Mouse (Mus musculus): ENCODE results near the gene Ttc27. TPM values are rescaled to one million over a fixed set of nuclear protein-coding genes. Genes with fewer than 3 reads are reported as not detected.

Ttc27 gene
- 7.0 and 8.7 TPM in 2 replicates for polyA plus RNA-seq (2015; fragmentation: Nextera tagmentation; extraction: Ambion mirVana)

GRCm38 (mm10) chr17:74717618-74718151, at the start of gene Ttc27:
Gene Ttc27 (plus strand): TSS chr17:74717732.
- no peaks in the 10 kb centered on the region for H3K9me3 ChIP-seq (ENCODE audit: control insufficient read depth)
- peak within 1 kb of the TSS; percentile 73 for H3K4me3 ChIP-seq (ENCODE audit: low read depth, low read length)
- peak within 1 kb of the TSS; percentile 75 for H3K27ac ChIP-seq (ENCODE audit: low read depth, low read length)
- H3K27me3 ChIP-seq (replicated peaks; ENCODE audit: control insufficient read depth, insufficient read depth, low read length) = no peaks in the 10 kb centered on the region
- peak; percentile 86 for ATAC-seq
- no peak for TF ChIP-seq CTCF (IDR thresholded peaks at IDR 0.05; ENCODE audit: low read depth)
- peak within 1 kb of the TSS; percentile 53 for H3K9ac ChIP-seq (ENCODE audit: low read depth, low read length)
- peak within 1 kb of the TSS; percentile 80 for H3K4me2 ChIP-seq (replicated peaks; ENCODE audit: low read depth)
- H3K4me1 ChIP-seq (replicated peaks; ENCODE audit: control insufficient read depth, insufficient read depth, low read length) = no peaks in the 10 kb centered on the region
- H3K36me3 ChIP-seq (ENCODE audit: control insufficient read depth, insufficient read depth) = peaks cover 12% of the 10 kb centered on the region
- under 1% methylated on average over 31 of the region's 31 CpGs for WGBS

GRCm38 (mm10) chr17:74668010-74668409, 49.5 kb upstream of the Ttc27 start:
- Histone ChIP-seq H3K27me3 (replicated peaks; ENCODE audit: control insufficient read depth, insufficient read depth, low read length) (no peaks in the 10 kb centered on the region), H3K9ac (ENCODE audit: low read depth, low read length) (no peak overlapping the region), H3K27ac (ENCODE audit: low read depth, low read length) (no peak overlapping the region), H3K9me3 (ENCODE audit: control insufficient read depth) (no peaks in the 10 kb centered on the region), H3K4me1 (replicated peaks; ENCODE audit: control insufficient read depth, insufficient read depth, low read length) (no peaks in the 10 kb centered on the region), H3K4me3 (ENCODE audit: low read depth, low read length) (no peak overlapping the region), H3K4me2 (replicated peaks; ENCODE audit: low read depth) (no peak overlapping the region), H3K36me3 (ENCODE audit: control insufficient read depth, insufficient read depth) (peaks cover 66% of the 10 kb centered on the region)
- ATAC-seq = no peak
- no peak for TF ChIP-seq CTCF (IDR thresholded peaks at IDR 0.05; ENCODE audit: low read depth)
- WGBS = 56% methylated on average over 1 of the region's 1 CpGs

GRCm38 (mm10) chr17:74670031-74670430, 47.5 kb upstream of the Ttc27 start:
- Histone ChIP-seq H3K27ac (ENCODE audit: low read depth, low read length) (no peak overlapping the region), H3K4me2 (replicated peaks; ENCODE audit: low read depth) (no peak overlapping the region), H3K27me3 (replicated peaks; ENCODE audit: control insufficient read depth, insufficient read depth, low read length) (no peaks in the 10 kb centered on the region), H3K9me3 (ENCODE audit: control insufficient read depth) (no peaks in the 10 kb centered on the region), H3K9ac (ENCODE audit: low read depth, low read length) (no peak overlapping the region), H3K4me3 (ENCODE audit: low read depth, low read length) (no peak overlapping the region), H3K36me3 (ENCODE audit: control insufficient read depth, insufficient read depth) (peaks cover 51% of the 10 kb centered on the region), H3K4me1 (replicated peaks; ENCODE audit: control insufficient read depth, insufficient read depth, low read length) (no peaks in the 10 kb centered on the region)
- whole genome bisulfite sequencing = 85% methylated on average over 13 of the region's 13 CpGs
- TF ChIP-seq CTCF (IDR thresholded peaks at IDR 0.05; ENCODE audit: low read depth) = no peak
- ATAC-seq = no peak

GRCm38 (mm10) chr17:74672446-74672845, 45.1 kb upstream of the Ttc27 start:
- no peak for TF ChIP-seq CTCF (IDR thresholded peaks at IDR 0.05; ENCODE audit: low read depth)
- Histone ChIP-seq H3K4me3 (ENCODE audit: low read depth, low read length) (no peak overlapping the region), H3K9ac (ENCODE audit: low read depth, low read length) (no peak overlapping the region), H3K4me1 (replicated peaks; ENCODE audit: control insufficient read depth, insufficient read depth, low read length) (no peaks in the 10 kb centered on the region), H3K4me2 (replicated peaks; ENCODE audit: low read depth) (no peak overlapping the region), H3K27me3 (replicated peaks; ENCODE audit: control insufficient read depth, insufficient read depth, low read length) (no peaks in the 10 kb centered on the region), H3K27ac (ENCODE audit: low read depth, low read length) (no peak overlapping the region), H3K9me3 (ENCODE audit: control insufficient read depth) (no peaks in the 10 kb centered on the region), H3K36me3 (ENCODE audit: control insufficient read depth, insufficient read depth) (peaks cover 54% of the 10 kb centered on the region)
- 81% methylated on average over 4 of the region's 4 CpGs for WGBS
- no peak for ATAC-seq

GRCm38 (mm10) chr17:74673251-74673650, 44.3 kb upstream of the Ttc27 start:
- no peak for ATAC-seq
- Histone ChIP-seq H3K4me1 (replicated peaks; ENCODE audit: control insufficient read depth, insufficient read depth, low read length) (no peaks in the 10 kb centered on the region), H3K4me3 (ENCODE audit: low read depth, low read length) (no peak overlapping the region), H3K9ac (ENCODE audit: low read depth, low read length) (no peak overlapping the region), H3K27me3 (replicated peaks; ENCODE audit: control insufficient read depth, insufficient read depth, low read length) (no peaks in the 10 kb centered on the region), H3K36me3 (ENCODE audit: control insufficient read depth, insufficient read depth) (peaks cover 53% of the 10 kb centered on the region), H3K27ac (ENCODE audit: low read depth, low read length) (no peak overlapping the region), H3K9me3 (ENCODE audit: control insufficient read depth) (no peaks in the 10 kb centered on the region), H3K4me2 (replicated peaks; ENCODE audit: low read depth) (no peak overlapping the region)
- peak; percentile 80 for TF ChIP-seq CTCF (IDR thresholded peaks at IDR 0.05; ENCODE audit: low read depth)

- H3K9me3 ChIP-seq (ENCODE audit: control insufficient read depth) = no peaks in the 10 kb centered on the region
- peaks cover 37% of the 10 kb centered on the region for H3K36me3 ChIP-seq (ENCODE audit: control insufficient read depth, insufficient read depth)
- peak; percentile 89 for ATAC-seq
- TF ChIP-seq CTCF (IDR thresholded peaks at IDR 0.05; ENCODE audit: low read depth) = no peak
- H3K27me3 ChIP-seq (replicated peaks; ENCODE audit: control insufficient read depth, insufficient read depth, low read length) = no peaks in the 10 kb centered on the region
- no peak overlapping the region for H3K4me2 ChIP-seq (replicated peaks; ENCODE audit: low read depth)
- no peak overlapping the region for H3K27ac ChIP-seq (ENCODE audit: low read depth, low read length)
- no peaks in the 10 kb centered on the region for H3K4me1 ChIP-seq (replicated peaks; ENCODE audit: control insufficient read depth, insufficient read depth, low read length)
- no peak overlapping the region for H3K9ac ChIP-seq (ENCODE audit: low read depth, low read length)
- no peak overlapping the region for H3K4me3 ChIP-seq (ENCODE audit: low read depth, low read length)
- 63% methylated on average over 8 of the region's 8 CpGs for WGBS
These were observed 39.5 kb upstream of the Ttc27 start for GRCm38 (mm10) chr17:74678061-74678460.

GRCm38 (mm10) chr17:74684927-74685326, 32.6 kb upstream of the Ttc27 start:
- Histone ChIP-seq H3K36me3 (ENCODE audit: control insufficient read depth, insufficient read depth) (peaks cover 54% of the 10 kb centered on the region), H3K4me1 (replicated peaks; ENCODE audit: control insufficient read depth, insufficient read depth, low read length) (no peaks in the 10 kb centered on the region), H3K9ac (ENCODE audit: low read depth, low read length) (no peak overlapping the region), H3K9me3 (ENCODE audit: control insufficient read depth) (no peaks in the 10 kb centered on the region), H3K4me2 (replicated peaks; ENCODE audit: low read depth) (no peak overlapping the region), H3K27me3 (replicated peaks; ENCODE audit: control insufficient read depth, insufficient read depth, low read length) (no peaks in the 10 kb centered on the region), H3K4me3 (ENCODE audit: low read depth, low read length) (no peak overlapping the region), H3K27ac (ENCODE audit: low read depth, low read length) (no peak overlapping the region)
- no peak for ATAC-seq
- no peak for TF ChIP-seq CTCF (IDR thresholded peaks at IDR 0.05; ENCODE audit: low read depth)
- 79% methylated on average over 3 of the region's 3 CpGs for WGBS

All from intestine, postnatal 0 days (tissue).